Mouse (Mus musculus) yolk sac, embryonic 10.5 days (tissue): ENCODE measurements around the gene Sez6l.

Experiments
- DNase-seq: peaks from one replicate; pipeline ENCODE4 v3.0.0-alpha.2; 2017; ENCODE audit warnings: low spot score

Sez6l gene

DNA sequence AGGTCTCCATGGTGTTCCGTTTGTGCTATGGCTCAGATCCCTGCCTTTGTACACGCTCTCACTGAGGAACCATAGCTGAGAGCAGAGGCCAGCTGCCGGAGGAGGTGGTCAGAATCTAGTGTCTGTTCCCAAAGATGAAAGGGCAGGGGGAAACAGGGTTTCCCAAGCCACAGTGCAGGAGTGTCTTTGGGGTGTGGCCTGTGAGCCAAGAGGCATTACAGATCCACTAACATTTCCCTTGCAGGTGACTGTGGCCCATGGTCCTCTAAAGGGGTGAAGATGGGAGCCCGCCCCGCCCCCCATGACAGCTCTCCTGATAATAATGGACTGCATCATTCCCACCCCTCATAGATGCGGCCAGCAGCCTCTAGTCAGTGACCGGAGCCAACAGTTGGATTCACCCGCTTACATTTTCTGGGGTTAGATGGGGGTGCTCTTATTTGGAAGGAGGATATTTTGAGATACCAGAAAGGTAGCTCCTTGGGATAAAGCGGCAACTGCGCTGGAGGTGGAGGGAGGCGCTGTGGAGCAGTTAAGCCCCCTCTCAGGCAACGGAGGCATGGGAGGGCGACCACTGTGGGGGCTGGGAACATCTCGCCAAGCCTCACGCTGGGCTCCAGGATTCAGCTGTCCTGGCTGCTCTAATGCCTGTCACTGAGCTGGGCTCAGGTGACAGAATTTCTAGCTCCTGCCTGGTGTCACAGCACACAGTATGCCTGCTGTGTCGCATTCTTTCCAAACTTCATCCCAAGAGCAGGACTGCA is 43.5 kb downstream of the Sez6l start:
- no peak for DNase-seq

DNA sequence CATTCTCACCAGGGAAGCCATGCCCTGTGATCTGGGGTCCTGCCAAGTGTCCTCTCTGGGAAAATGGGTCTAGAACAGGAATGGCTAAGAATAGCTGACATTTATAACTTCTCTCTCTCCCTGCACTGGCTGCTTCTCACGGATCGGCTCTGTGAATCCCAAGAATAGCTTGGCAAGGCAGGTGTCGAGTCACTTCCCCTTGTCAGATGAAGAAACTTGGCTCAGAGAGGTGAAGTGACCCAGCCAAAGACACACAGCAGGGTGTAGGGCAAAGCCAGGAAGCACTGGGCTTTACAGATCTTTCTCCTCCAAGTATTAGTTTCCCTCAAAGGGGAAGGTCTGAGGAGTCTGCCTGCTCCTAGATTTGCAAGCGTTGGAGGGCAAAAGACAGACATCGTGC is 44.1 kb downstream of the Sez6l start:
- no peak for DNase-seq

DNA sequence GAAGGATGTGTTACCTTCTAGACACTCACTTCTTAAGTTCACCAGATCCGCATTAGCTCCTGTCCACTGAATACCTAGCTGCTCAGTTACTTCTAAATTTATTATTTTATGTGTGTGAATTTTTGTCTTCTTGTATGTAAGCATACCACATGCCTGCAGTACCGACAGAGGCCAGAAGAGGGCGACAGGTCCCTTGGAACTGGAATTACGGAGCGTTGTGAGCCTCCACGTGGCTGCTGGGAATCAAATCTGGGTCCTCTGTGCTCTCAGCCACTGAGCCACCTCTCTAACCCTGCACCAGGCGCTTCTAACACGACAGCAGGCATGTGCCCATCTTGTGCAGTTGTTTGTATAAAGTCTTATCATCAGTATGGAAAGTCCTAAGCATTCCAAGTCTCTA is 44.8 kb downstream of the Sez6l start:
- no peak for DNase-seq

DNA sequence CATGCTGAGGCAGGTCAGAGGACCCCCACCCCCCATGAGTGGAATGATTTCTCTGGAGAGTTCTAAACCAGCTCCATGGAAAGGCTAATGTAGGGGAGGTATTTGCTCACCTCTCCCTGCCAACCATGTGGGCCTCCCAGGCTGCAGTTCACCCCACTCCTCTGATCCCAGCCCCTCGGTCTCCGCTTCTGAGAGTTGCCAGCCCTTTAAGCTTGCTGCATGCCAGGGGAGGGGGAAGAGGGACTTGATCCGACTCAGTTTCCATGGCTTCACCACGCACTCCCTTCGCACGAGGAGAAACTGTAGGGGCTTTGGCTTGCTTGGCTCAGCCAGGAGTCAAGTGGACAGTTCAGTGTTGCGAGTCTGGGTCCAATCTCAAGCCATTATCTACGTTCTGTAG is 45.9 kb downstream of the Sez6l start:
- no peak for DNase-seq

DNA sequence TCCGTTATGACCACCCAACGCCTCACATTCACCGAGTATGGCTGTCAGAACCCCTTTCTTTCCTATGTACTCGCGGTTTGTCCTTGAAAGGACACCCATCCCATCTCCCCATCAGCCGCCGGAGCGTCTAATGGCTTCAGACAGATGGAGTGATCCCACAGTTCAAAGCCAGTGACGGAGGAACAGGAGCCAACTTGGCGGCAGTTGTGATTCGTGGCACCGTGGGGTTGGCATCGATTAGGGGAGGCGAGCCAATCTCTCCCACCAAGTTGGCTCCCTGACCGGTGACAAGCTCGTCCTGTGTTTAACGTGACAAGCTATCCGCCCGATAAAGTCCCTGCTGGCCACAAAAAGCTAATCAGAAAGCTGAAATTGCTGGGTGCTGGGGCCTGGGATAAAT is 50.0 kb downstream of the Sez6l start:
- DNase-seq: no peak

DNA sequence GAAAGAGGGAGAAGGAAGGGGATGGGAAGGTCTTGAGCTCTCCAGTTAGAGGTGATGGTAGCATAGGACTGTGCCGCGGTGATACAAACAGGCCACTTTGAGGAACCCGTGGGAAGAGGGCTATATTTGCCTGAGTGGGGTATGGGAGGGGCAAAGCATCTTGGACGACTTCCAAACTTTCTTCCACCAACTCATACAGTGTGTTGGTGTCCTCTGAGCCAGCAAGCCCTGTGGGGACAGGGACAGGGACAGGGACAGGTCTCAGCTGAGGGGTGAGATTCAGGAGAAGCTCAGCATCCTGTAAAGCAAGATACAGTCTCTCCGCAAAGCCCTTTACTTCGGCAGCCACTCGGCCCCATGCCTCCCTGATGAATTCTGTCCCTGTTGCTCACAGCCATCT is 50.5 kb downstream of the Sez6l start:
- no peak for DNase-seq

DNA sequence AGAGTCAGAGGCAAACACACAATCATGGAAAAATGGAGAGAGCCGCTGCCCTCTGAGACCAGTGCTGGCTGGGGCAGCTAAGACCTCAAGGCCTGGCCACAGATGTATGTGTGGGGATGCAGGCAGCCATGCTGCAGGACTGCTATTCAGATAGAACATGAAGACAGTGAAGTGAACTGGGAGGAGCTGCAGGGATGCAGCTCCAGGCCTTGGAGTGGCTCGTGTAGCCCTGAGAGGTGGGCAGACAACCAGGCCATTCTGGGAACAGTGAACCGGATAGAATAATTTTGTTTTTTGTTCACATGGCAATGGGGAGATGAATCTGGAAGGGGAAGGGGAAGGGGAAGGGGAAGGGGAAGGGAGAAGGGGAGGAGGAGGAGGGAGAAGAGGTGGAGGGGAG is 51.0 kb downstream of the Sez6l start:
- no peak for DNase-seq

DNA sequence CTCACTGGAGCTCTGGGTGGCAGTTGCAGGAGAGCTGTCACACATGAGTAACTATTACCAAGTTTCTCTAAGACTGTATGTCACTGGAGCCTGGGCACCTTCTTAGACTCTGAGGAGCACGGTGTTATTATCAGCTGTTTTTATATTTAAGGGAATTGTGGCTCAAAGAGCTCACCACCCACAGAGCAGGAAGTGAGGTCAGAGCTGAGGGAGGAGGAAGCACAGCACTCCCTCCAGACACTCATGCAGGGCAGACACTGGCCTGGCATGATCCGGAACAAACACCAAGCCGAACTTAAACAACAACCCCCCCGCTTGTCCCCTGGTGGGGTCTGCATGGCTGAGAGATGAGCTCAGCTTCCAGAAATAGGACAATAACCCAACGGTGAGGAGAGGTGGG is 51.7 kb downstream of the Sez6l start:
- no peak for DNase-seq

DNA sequence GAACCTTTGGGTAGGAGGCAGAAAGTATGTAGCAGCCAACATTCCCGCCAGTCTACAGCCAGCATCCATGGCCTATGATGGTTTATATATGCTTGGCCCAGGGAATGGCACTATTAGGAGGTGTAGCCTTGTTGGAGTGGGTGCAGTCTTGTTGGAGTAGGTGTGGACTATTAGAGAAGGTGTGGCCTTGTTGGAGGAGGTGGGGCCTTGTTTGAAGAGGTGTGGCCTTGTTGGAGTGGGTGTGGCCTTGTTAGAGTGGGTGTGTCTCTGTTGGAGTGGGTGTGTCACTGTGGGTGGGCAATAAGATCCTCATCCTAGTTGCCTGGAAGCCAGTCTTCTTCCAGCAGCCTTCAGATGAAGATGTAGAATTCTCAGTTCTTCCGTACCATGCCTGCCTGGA is 53.2 kb downstream of the Sez6l start:
- DNase-seq: no peak

DNA sequence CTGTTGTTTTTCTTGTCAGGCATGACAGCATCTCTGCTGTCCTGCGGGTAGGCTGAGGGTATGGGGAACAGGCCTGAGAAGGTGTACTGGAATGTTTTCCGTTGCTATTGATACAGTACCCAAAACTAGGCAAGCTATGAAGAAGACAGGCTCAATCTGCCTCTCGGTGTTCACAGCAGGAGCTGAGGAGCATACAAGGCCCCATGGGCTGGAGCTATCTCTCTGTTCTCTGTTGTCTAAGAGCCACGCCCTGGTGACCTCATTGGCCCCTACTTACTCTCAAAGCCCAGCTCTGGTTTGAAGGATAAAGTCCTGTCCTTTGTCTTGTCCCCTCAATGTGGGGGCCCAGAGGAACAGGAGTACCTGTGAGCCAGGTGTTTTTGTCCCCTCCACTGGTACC is 53.7 kb downstream of the Sez6l start:
- no peak for DNase-seq

DNA sequence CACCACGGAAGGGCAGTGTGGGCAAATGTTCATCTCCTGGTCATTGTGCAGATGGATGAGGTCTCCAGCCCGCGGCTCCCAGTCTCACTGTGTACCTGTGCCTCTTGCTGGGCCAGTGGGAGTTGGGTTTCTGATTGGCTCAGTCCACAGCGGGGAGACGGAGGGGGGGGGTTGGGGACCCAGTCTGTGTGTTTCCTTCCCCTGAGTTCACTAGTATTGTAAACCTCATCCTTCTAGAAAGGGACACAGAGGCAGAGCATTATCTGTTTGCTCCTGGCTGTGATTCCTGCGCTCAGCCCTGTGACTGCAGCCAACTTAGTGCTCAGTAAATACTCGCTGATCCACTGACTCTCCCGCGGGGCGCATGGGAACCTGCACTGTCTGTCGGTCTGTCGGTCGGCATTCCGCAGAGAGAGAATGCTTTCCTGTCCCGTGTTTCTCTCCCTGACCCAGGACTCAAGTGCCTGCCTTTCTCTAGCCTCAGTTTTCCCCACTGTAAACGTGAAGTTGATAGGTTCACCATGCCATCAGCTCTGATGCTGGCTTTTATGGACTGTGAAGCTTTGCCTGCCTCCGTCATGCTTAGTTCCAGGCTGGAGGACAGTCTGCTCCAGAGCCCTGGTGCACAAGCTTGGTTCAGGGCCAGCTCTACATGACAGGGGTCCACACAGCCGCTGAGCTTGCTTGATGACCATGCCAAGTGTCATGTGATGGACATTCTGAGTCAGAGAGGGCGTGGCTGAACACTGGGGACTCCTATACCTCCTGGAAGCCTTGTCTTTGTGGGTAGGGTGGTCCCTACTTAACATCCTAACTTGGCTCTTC is 55.1 kb downstream of the Sez6l start:
- DNase-seq: no peak

DNA sequence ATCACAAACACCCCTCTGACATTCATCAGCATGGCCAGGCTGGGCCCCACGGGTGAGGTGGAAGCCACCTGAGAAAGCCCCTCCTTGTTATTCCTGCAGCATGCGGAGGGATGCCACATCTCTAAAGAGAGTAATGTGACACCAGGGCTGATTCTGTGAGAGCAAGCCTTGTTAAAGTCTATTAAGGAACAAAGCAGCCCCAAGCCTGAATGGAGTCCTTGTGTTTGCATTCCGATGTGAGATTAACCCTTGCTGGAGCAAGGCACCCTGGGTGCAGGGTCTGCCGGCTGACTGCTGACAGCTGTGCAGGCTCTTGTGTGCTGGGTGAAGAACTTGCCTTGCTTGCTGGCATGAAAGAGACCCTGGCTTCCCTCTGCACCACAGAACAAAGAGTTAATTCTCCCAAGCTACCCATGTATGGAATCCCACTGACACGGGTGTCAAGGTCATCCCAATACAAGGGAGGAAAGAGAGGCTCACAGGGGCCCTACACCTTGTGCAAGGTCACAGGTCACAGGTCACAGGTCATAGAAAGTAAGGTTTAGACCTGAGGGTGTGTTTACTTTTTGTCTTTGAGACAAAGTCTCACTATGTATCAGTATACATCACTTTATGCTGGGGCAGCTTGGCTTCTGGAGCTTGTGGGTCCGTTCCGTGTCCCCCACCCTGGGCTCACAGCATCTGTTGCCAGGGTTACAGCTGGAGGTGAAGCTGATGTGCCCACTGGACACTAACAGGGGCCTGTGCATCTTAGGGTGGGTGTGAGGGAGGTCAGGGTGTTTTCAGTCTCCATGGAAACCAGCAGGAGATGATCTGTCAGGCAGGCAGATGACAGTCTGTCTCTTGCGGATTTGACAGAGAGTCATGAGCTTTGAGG is 55.9 kb downstream of the Sez6l start:
- no peak for DNase-seq

DNA sequence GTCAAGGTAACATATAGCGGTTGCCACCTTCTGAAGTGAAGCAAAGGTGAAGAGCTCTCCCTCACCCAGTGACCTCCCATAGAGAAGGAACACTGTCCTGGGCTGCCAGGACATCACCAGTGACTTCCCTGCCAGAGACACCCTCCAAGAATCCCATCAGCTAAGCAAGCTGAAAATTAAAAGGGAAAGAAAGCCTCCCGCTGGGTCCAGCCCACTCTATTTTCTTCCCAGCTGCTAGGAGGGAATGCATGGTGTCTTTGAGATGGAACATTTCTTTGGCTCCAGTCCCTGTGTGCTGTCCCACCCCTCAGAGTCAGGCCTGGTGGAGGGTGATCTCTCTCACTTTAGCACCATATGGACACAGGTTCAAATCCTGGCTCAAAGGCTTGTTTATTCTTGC is 58.2 kb downstream of the Sez6l start:
- no peak for DNase-seq

DNA sequence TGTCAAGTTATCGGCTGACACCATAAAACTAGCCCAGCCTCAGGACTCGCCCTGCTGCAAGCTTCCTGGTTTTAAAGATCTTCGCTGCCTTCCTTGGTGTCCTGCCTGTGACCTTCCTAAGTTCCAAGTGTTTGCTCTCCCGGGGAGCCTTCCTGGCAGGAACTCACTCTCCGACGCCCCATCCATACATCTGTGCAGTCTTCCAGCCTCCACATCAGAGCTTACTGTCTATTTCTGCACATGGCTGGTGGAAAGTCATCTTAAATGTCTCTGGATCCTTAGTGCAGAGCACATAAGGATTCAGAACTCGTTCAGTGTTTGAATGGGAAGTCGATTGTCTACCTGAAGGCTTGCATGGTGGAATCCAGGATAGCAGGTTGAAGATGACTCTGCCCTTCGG is 59.5 kb downstream of the Sez6l start:
- DNase-seq: no peak

DNA sequence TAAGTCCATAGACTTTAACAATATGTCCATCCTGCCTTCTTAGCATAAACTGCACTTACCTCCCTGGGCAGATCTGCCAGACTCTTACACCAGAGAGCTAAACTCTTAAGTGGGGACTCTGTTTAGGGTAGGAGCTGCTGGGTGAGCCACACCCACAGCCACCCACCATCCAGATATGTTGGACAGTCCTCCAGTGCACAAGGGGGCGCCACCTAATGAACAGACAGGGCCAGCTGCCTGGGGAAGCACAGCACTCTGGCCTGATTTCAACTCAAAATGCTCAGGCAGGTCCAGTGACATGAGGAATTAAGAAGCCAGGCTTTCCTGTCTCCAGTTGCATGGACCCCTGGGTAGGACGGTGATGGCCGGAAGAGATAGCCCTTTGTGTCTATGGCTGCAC is 60.5 kb downstream of the Sez6l start:
- DNase-seq: no peak

DNA sequence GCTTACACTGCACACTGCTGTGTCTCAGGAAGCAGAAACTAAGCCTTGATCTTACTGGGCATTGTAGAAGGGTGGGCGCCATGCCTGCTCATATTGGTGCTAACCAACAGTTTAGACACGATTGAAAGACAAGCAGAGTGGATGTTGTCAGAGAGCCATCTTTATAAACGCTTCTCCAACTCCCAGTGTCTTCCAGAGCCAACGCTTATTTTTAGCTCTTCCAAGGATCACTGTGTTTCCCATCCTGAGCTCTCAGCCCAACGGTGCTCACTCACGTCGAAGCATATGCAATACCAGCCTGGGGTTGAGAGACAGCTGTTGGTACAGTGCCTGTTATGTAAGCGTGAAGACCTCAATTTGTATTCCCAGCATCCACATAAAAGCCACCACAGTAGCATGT is 66.6 kb downstream of the Sez6l start:
- no peak for DNase-seq

DNA sequence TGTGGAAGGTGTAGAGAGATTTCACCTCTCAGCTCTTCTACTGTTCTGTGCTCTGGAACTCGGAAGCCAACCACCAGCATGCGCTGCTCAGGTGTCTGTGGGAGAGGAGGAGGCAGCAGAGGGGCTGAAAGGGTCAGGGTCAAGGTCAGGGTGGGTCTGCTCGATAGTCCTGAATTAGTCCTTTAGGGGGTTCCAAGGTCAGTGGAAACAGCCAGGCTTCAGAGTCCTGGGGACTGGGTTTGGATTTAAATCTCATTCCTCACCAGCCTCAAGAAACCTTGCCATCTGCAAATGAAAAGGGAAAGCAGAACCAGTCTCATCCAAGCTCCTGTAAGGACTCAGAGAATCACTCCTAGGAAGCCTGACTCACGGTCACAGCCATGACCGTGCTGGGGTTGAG is 67.1 kb downstream of the Sez6l start:
- DNase-seq: no peak

DNA sequence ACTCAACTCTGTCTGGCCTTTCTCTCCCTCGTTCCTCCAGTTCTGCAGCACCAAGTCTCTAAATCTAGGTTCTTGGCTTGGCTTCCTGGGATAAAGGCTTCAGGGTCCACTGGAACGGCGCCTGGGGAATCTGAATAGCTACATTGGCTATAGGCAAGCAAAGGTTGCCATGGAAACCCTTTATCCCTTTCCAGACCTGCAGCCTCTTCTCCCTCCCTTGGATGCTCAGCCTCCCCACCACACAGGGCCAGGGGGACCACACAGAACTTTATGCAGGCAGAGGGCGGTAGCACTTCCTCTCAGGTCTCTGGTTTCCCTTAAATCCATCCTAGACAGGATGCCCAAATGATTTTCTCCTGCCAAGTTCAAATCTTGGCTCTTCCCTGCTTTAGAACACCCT is 71.4 kb downstream of the Sez6l start:
- DNase-seq: no peak

DNA sequence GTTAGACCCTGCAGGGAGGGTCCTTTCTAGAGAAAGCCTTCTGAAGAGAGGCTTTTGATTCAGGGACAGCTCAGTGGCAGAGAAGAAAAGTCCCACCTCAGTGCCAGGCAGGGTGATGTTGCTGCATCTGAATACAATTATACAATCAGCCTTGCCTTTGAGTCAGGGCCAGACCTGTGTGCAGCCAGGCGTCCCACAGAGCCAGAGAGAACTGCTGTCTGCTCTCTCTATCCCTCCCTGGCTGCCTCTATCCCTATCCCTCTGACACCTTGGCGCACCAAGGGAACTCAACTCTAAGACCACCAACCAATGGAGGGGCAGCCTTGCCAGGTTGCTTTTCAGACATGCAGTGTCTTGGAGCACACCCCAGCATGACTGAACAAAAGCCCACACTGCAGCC is 75.6 kb downstream of the Sez6l start:
- no peak for DNase-seq

DNA sequence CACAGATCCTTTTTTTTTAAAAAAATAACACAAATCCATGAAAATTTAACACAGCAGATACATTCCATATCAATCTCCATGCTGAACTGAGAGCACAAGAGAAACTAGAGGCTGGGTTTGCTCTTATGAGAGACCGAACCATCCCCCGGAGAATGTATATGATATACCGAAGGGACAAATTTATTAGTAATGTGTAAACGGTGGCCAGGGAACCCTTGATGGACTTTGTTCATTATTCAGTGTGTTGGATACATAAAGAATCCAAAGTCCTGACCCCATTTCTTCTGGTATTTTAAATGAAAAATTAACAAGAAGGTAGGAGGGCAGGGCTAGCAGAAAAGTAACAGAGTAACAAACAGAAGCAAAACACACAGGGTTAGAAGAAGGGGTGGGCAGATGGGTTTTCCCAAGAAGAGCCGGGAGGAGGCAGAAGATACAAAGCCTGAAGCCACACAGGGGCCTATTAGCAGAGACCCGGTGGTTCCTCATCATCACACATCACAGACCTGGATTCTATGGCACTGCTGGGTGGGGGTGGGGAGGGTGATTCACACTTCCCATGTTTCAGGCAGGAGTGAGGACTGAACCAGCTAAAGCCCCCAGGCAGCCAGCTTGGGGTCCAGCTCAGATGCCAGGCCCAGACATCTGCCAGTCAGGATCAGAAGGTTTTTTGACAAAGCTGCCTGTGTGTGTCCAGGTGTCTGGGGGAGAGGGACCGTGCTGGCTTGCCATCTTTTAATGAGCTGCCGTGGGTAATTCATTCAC is 76.9 kb downstream of the Sez6l start:
- no peak for DNase-seq

DNA sequence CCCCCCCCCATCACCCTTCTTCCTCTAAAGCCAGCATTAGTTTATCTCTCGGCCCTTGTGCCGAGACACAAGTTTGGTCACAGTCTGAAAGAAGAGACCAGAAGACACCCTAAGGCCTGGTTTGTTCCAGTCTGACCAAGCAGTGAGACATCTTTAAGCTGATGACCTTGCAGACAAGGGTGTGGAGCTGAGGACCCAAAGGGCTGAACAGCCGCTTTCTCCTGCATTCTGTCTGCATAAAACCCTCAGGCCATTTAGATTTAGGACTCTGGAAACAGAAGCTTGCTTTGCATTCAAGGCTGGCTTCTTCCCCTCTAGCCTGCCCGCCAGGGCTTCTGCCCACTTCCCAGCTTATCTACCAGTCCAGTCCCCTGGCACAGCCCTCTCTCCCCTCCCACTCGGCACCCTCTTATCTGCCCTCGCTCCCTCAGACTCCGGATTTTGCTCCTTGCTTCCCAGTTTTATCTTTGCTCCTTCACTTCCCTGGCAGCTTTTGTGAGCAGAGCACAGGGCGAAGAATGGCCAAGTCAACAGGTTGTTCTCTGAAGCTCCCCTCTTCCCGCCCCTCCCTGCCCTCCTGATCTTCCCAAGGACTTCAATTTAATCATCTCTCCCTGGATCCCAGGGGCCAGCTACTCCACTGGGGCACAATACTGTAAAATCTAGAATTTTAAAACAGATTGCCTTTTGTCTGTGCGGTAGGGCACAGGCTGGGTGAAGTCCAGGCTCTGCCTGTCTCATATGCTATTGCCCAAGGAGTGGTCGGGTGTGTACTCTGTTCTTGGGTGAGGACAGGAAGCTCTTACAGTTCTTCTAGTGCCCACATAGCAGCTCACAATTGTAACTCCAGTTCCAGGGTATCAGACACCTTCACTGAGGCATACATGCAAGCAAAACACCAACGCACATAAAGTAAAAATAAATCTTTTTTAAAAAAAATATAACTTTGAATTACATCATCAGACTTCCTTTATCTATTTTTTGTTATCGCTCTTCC is 77.8 kb downstream of the Sez6l start:
- DNase-seq: no peak
